Mouse (Mus musculus) right cerebral cortex, postnatal 36 days (tissue): ENCODE data around the gene Best1.
A peak's percentile ranks its signal among the peaks of the same experiment; 100 is the strongest.

Experiments
- DNase-seq, 2 experiments: peaks; one replicate each; pipeline ENCODE4 v3.0.0; 2022; ENCODE audit warnings: low spot score in 2 of 2, mixed read lengths in 1 of 2

Gene Best1

DNA sequence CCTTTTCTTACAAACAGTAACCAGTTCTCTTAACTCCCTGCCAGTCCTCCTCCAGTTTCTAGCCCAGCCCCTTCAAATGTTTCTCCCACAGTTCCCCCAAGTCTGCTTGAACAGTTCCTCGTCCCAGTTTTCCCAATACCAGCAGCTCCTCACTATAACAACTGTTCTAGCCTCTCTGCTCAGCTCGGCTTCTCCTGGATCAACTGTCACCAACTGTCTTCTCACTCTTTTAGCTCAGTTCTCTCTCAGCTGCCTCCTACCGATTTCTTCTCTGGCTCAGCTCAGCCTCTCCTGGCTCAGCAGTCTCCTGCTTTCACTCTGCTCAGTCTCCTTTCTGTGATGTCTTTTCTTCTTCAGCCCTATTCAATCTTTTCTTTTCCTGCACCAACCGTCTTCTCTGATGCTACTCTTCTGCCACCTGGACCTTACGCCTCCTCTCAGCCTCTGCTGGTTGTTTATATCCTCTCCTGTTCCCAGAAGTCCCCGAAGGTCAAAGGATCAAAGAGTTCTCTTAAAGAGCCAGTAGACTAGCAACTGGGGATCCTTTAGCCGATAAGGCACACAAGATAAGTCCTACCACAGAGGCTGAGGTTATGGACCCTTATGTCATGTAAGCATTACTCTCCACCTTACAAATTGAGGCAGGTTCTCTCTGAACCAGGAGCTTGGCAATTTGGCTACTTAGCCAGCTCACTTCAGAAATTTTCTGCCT is 37.1 kb downstream of the Best1 start:
- peak in 1 of 2 experiments; percentile 55 for DNase-seq

DNA sequence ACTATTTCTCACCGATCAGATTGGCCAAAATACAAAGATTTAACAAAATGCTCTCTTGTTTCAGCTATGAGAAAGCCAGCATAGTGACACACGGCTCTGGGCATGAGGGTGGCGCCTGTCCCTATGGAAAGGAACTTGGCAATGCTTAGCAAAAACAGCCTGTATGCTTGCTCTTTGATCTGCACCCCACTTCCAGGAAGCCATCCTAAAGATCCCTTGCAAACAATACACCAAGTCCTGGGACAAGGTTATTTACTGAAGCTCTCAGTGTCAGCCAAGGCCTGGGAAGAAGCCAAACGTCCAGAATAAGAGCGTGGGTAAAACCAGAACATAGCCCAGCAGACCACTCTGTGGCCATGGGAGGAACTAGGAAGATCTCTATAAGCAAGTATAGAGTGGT is 40.7 kb downstream of the Best1 start:
- DNase-seq, result no peak

DNA sequence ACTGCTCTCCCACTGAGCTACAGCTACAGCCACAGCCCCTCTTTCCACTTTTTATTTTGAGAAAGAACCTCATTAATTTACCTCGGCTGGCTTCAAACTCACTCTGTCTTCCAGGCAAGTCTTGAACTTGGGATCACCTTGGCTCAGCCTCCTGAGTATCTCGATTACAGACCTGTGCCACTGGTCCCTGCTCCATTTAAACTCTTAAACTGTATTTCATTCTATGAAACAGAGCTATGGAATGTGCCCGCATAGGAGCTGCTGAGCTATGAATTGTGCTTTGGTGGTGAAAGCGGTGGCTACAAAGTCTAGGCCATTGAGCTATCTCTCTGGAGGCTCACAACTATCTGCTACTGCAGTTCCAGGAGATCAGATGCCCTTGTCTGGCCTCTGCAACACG is 43.5 kb downstream of the Best1 start:
- DNase-seq, result no peak

DNA sequence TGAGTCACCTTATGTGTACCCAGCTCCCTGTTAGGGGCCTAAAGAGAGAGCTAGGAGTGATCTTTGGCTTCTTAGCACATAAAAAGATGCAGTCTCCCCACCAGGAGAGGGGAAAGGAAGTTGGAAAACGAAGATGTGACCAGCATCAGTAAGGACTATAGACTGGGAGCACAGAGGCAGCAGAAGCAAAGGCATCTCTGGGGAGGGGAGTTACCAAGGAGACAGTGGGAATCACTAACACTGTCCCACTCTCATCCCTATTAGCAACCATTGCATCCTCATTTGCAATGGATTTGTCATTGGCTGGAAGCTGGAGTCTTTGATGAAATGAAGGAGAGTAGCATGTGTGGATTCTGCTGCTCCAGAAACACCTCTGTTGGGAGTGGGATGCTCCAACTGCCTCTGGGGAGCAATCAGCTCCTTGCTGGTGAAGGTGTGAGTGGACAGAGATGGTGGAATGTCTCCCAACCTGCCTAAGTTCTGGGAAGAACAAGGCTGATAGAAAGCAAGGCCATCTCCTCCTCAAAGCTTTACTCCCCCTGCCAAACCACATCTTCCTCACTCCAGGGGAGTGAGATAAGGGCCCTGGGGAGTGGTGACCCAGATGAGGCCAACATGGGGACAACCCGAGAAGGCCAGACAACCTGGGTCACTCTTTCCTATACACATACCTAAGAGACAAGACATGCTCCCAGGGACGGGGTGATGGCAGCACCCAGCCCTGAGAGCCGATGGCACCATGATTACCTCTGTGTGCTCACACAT is 44.6 kb downstream of the Best1 start:
- DNase-seq, result no peak

DNA sequence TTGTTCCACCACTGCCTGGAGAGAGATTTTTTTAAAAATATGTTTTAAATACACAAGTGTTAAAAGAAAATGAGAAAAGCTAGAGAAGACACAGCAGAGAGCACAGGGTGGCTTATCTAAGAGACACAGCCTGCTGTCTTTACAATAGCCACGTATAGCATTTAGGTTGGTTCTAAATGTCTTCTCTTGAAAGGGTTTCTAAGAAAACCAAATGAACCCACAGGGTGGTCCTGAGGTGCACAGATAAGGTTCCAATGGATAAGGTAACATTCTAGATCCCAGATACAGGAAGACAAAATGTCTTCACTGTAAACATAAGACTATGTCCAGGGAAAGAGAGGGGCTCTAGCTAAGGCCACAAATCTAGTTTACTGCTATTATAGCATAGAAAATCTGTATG is 46.0 kb downstream of the Best1 start:
- no peak for DNase-seq

DNA sequence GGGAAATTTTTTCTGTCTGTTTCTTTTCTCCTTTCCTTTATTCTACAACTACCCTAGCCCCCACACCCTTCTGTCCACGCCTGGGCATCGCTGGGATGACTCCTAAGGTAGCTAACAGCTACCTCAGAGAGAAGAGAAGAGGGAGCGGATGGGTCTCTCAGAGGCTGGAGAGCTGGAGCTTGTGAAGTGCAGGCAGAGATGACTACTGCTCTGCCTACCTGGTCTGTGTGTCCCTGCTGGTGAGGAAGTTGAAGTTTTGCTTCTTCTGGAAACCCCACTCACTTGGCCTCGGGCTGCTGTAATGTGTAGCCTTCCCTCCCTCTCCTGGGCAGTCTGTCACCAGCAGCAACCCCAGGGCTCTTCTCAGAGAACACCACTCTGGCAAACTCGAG is 46.6 kb downstream of the Best1 start:
- no peak for DNase-seq

DNA sequence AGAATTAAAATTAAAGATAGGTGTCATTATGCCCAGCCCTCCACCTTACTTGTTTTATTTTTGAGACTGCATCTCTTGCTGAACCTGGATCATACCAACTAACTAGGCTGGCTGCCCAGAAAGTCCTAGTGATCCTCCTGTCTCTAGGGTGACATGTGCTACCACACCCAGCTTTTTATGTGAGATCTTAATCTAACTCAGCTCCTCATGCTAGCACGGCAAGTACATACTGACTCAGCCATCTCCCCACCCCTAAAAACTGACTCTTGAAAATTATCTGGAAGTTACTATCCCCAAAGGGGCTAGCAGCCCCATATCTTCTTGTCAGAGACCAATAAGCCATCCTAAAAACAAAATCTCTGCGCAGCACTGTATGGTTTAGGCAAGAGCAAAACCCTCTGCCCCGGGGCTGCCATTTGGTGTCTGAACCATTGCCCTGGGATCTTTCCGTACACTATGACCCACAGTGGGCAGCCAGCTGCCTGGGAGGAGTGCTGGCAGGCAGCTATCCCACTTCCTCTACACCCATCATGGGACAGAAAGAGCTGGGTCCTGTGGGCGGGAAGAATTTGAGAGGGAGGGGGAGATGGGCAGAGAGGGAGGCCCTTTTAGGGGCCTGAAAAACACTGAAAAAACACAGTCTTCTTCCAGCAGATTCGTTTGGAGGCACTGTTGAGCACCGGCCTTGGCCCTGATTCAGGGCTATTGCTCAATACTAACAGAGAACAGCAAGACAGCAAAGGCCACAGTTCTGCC is 47.2 kb downstream of the Best1 start:
- peak; percentile 33 to 58 for DNase-seq

DNA sequence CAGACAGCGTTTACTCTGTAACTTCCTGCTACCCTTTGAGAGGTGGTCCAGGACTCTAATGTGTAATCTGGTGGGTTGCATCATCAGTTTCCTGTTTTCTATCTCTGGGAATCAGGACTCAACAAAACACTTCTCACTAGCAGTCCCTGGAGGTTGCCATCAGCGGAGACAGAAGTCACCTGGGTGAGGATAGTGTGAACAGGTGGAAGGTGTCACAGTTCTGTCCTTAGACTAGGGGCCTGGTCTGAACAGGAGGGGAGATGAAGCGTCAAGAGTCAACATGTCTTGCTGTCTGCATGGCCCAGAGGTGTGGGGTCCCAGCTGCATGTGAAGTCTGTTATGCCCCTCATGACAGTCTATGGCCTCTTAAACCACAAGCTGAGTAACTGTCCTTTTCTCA is 48.5 kb downstream of the Best1 start:
- no peak for DNase-seq

DNA sequence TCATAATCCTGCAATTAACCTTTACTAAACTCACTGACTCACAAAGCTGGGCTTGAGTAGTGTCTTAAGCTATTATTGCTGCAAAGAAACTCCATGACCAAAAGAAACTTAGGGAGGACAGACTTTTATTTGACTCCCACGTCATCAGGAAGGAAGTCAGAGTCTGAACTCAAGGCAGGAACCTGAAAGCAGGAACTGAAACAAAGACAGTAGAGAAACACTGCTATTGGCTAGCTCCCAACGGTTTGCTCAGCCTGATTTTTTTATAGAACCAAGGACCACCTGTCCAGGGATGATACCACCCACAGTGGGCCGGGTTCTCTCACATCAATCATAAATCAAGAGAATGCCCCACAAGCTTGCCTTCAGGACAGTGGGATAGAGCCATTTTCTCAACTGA is 49.0 kb downstream of the Best1 start:
- DNase-seq, result no peak

DNA sequence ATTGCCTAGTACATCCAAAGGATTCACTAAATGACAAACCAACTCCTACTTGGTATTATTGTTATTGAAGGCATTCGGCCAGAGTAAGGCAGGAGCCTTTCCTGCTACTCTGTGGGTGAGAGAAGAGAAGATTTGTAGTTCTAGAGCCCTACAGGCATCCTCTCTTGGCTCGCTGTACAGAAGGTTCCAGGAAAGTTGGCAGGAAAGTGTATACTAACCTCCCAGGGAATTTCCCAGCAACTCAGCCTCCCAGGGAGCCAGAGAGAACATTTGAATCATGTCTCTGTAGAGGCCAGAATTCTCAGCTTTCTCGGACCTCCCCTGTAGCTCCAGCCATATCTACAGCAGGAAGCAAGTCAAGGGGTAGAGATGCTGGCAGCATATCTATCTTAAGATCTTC is 54.4 kb downstream of the Best1 start:
- no peak for DNase-seq

DNA sequence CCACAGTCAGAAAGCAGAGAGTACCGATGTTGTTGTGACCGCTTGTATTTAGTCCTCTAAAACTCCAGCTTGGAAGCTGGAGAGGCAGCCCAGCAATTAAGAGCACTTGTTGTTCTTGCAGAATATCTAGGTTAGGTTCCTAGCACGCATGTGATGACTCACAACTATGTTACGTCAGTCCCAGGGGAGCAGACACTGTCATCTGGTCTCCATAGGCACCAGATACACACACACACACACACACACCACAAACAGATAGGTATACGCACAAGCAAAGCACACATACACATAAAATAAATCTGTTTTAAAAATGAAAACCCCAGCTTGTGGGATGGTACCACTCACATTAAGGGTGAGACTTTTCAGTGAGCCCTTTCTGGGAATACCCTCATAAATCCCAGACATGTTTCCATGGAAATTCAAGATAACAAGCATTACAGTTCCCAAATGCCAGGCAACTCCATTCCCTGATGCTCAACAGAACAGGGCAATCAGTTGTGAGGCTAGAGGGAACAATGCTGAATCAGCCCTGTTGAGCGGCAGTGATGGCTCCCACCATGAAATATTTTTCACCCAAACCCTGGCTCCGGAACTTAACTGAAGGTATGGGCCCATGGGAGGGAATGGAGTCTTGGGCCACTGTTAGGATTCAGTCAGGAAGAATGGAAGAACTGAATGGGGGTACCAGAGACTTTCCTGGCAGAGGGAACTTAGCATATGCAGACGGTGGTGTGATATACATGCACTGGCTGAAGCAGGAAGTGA is 55.5 kb downstream of the Best1 start:
- DNase-seq, result no peak

DNA sequence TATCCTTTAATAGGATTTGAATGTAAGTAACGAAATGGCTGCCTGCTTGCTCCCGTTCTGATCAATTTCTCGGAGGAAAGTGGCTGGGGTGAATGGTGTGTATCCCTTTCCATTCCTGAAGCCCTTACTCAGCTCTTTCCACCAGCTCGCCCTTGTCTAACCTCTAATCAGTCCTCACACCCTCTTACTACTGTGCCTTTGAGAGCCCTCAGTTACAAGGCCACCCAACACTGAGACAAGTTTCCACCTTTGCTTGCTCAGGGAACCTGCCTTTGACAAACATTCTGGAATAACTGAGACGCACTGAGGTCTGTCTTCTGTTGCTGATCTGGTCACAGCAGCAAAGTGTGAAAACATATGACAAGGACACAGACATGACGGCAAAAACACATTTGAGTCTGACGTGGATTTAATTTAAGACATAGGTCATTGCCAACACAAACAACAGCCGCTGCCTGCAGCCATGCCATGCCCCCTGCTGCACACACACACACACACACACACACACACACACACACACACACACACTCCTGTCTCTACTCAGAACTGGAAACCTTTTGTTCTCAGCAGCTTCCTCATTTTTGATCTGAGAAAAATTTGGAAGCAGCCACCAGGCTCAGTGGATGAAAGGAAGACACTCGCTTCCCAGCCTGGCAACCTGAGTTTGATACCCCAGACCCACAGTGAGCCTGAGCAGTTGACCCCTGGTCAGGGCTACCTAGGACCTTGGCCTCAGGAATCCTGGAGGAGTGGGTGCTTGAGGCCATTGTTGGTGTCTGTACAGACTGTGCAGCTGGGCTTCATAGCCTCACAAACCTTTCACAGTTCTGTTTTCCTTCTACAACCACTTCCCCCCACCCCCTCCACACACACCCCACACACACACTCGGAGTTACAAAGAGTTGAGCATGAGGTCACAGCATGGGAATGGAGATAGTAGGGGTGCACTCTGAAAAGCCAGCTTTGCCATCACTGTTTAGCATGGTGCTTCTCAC is 58.6 kb downstream of the Best1 start:
- no peak for DNase-seq

DNA sequence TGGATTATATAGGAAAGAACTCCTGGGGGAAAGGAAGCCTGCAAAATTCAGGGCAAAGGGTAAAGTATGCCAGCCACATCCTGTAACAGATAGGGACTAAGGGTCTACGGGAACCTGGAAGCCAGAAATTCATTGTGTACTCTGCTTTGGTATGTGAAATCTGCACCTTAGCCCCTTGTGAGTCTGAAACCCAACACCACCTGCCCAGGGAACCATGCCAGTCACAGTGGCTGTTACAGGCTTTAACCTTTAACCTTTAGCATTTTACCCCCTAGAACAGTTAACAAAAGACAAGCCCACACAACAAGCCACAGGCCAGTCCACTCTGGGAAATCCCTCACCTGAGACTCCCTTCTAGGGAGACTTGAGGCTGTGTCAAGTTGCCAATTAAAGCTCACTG is 59.6 kb downstream of the Best1 start:
- no peak for DNase-seq

DNA sequence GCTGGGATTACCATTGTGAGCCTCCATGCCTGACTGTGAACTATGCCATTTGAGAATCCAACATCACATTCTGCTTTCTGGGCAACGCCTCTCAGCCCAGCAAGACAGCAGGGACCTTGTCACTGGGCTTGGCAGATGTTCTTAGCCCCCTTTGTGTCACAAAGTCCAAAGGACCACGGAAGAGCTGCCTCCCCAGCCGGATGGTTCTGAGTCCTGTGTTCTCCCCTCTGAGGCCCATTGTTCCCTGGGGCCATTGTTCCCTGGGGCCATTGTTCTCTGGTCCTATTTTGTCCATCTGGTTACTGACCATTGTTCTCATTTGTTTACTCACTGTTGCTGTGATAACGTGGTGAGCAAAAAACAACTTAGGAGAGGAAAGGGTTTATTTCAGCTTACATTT is 60.5 kb downstream of the Best1 start:
- DNase-seq, result no peak

DNA sequence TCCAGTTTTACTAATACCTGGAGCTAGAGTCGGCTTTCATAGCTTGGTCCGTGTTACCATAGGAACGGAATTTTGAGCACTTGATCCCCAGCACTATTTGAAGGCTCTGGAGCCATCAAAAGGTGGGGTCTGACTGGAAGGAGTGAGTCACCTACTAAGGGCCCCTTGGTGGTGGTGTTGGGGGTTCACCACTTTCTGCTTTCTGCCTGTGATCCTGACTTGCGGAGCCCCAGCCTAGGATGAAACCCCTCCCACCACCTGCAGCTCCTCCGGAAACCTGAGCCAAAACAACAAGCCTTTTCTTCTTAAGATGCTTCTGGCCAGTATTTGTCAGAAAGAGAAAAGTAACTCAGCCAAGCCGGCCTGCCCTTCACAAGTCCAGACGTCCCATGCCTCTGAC is 61.6 kb downstream of the Best1 start:
- no peak for DNase-seq

DNA sequence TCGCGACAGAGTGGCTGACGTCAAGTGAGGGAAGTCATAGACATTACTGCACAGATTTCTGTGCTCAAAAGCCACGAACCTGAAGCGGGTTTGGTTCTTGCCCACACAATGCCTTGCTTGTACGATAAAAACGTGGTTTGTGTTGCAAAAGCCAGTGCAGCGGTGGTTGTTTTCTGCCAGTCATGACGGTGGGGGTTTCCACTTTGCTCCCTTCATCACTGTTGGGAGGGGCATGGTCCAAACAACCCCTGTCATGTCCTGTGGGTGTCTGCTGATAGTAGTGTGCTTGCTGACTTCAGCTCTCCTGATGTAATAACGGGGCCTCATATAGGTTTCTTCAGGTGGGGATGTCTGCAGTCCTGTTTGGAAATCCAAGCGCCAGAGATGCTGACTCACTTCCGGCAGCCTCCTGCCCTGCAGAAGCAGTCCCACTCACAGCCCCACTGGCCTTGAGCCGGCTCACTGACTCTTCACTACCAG is 62.6 kb downstream of the Best1 start:
- DNase-seq, result no peak

DNA sequence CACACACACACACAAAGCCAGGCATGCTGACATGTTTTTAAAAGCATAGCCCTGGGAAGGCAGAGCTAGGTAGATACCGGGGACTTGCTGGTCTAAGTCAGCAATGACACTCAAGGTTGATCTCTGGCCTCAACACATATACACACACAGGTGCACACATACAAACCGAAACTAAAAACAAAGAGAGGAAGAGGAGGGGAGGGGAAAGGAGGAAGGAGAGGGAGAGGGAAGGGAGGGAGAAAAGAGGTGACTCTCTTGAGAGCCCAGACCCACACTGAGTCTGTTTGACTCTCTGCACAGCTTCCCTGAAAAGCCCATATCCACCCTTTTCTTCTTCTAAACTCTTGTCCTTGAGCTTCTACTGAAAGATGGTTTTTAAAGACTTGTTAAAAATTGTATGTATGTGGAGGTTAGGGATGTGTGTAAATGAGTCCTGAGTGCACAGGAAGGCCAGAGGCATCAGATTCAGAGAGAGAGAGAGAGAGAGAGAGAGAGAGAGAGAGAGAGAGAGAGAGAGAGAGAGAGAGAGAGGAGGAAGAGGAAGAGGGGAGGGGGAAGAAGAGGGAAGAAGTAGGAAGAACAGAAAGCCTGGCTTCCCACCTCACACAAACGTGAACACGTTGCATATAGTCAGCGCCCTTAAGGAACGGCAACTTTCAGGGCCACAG is 63.1 kb downstream of the Best1 start:
- no peak for DNase-seq

DNA sequence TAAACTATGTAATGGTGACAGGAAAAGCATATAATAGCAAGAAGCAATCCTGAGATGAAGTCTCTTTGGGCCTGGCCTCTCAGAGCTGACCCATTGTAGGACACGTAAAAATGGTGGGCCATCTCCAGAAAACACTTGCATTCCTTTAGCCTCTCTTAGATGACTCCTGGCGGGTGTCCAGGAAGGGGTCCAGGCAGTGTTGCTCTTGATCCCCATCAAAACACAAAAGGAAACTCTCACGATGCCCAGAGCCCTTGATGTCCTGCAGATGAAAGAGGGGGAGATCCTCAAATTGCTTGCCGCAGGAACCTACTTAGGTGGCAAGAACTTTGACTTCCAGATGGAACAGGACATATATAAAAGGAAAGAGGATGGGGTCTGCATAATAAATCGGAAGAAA is 64.0 kb downstream of the Best1 start:
- DNase-seq, result no peak

DNA sequence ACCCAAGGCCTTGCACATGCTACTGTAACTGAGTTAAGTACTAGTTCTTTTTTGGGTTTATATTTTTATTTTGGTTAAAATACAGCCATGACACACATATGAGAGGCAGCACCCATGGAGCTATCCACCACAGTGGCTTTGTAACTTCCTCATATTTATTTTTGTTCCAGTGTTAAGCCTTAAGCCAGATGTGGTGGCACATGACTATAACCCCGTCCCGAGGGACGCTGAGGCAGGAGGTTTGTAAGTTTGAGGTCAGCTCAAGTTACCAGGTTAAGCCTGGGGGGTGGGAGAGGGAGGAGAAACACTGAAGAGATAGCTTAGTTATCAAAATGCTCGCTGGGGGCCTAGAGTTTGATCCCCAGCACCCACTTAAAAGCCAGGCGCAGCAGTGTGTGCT is 64.9 kb downstream of the Best1 start:
- no peak for DNase-seq
